Mouse (Mus musculus) C2C12 (cell line): ENCODE measurements around the gene Usp2.

ENCODE experiments used
- CEBPB ChIP-seq: IDR thresholded peaks from one replicate; pipeline ENCODE4 v1.6.1; 2011; ENCODE audit warnings: low read depth, mild to moderate bottlenecking, control low read depth, moderate library complexity
- CTCF ChIP-seq: IDR thresholded peaks from one replicate; pipeline ENCODE4 v1.5.1; 2011; ENCODE audit not compliant: control insufficient read depth, insufficient read depth, insufficient read length
- FOSL1 ChIP-seq: IDR thresholded peaks from one replicate; pipeline ENCODE4 v1.8.0; 2011; ENCODE audit warnings: mild to moderate bottlenecking, low read length; ENCODE audit not compliant: poor library complexity, insufficient read depth, severe bottlenecking
- MAX ChIP-seq: IDR thresholded peaks from one replicate; pipeline ENCODE4 v1.6.1; 2011; ENCODE audit warnings: mild to moderate bottlenecking, control low read depth
- MYOD1 ChIP-seq: IDR thresholded peaks from one replicate; pipeline ENCODE4 v1.6.1; 2011; ENCODE audit warnings: low read depth; ENCODE audit not compliant: control insufficient read depth, insufficient read length
- MYOG ChIP-seq: IDR thresholded peaks from one replicate; pipeline ENCODE4 v1.6.1; 2011; ENCODE audit not compliant: control insufficient read depth, insufficient read length; ENCODE audit errors: extremely low read depth
- USF1 ChIP-seq: IDR thresholded peaks from one replicate; pipeline ENCODE4 v1.6.1; 2011; ENCODE audit warnings: low read depth, mild to moderate bottlenecking, control low read depth, moderate library complexity

DNA sequence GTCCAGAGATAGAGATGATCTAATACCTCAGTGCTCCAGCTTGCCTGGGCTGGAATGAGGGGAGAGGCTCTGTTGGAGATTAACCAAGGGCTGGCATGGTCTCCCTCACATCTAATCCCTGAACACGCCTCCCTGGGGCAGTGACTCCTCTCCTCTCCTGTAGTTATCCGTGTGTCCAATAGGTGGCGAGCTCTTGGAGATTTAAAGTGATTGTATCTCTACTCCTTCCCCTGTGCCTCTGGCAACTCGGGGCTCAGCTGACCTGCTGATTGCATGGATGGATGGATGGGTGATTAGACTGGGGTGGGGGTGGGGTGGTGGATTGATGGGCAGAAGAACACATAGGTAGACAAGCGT, 9.9 kb downstream of the Usp2 start:
- TF ChIP-seq CTCF (no peak), MYOG (no peak), MYOD1 (no peak), MAX (no peak), USF1 (no peak), CEBPB (no peak), FOSL1 (no peak)
